Mouse (Mus musculus) urinary bladder, postnatal 10 days (tissue): ENCODE results near the gene Taf15.

Experiments
- DNase-seq: peaks from one replicate; pipeline ENCODE4 v3.0.0; 2022; ENCODE audit warnings: low spot score

Taf15 gene

GRCm38 (mm10) chr11:83457257-83457656, 15.6 kb upstream of the Taf15 start:
- no peak for DNase-seq

- DNase-seq: no peak
Observed at GRCm38 (mm10) chr11:83457912-83458601, 14.8 kb upstream of the Taf15 start.

DNA sequence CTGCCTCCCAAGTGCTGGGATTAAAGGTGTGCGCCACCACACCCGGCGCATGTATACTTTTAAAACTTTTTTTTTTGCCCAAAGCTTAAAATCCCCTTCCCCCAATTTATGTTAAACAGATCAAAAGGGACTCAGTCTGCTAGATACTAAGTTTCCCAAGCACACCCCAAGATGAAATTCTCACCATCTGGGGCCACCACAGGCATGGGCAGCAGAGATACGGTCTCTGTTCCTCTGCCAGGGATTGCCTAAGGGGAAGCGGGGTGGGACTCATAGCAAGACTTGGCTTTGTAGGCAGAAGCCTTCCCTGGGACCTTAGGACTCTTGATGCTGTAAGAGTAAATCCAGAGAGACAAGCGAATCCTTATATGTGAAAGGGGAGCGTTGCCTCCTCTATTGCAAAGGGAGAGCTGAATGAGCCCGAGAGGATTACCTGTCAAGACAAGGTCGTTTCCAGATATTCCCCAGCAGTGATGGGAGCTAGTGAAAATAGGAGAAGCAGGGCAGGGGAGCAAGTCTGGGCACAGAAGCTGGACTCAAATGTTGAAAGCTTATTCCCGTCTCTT, 11.3 kb upstream of the Taf15 start:
- no peak for DNase-seq

GRCm38 (mm10) chr11:83462711-83463244, 10.1 kb upstream of the Taf15 start, which contains the start of gene Mmp28:
Gene Mmp28, minus strand, starts transcription at chr11:83463071.
- DNase-seq: no peak

DNA sequence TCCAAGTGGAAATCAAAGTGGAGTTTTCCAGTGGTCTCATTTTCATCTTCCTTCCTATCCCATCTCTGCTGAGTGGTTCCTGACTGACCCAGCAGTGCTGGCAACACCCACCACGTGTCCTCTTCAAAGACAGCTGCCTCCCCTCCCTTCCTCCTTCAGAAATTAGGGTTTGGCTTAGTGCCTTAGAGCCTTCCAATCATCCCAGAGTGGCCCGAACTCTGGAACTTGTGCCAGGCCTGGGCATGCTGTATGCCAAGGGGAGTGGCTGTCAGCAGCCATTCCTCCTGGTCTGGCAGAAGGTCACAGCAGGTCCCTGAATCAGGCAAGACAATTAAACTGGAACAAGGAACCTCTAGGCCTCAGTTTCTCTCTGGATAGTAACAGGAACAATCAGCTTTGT, 6.9 kb upstream of the Taf15 start:
- no peak for DNase-seq

GRCm38 (mm10) chr11:83467120-83467652, 5.7 kb upstream of the Taf15 start:
- no peak for DNase-seq

DNA sequence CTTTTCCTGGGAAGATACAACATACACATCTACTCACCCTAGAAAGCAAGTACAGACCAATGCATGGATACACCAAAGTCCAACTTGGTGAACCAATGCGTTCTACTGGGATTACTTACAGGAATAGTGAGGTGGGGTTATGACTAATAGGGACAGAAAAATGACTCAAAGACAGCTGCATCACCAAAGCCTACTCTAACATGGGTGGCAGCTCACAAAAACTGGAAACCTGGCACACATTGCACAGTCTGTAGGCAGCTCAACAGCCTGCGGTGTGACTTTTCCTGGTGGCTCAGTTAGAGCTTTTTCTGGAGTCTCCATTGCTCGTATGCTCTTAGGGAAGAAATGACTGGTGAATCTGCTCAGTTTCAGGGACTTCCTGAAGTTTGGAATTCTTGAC, 4.1 kb upstream of the Taf15 start:
- no peak for DNase-seq

DNA sequence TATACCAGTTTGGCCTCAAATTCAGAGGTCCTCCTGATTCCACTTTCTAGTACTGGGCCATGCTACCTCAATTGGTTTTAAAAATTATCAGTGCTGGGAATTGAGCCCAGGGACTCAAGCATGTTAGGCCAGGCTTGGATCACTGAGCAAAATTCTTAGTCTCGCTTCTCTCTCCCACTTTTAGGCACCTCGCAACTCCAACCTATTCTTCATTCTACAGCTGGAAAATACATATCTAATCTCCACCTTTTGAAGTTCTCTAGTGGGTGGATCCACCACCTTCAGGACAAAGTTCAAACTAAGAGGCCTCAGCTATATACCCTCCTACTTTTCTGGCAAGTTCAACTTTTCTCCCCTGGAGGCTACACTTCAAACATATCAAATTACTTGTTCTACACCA, 1.1 kb upstream of the Taf15 start:
- no peak for DNase-seq

- no peak for DNase-seq
Observed at GRCm38 (mm10) chr11:83473235-83474016, 540 bp downstream of the Taf15 start.

GRCm38 (mm10) chr11:83491488-83491887, 18.6 kb downstream of the Taf15 start:
- no peak for DNase-seq

DNA sequence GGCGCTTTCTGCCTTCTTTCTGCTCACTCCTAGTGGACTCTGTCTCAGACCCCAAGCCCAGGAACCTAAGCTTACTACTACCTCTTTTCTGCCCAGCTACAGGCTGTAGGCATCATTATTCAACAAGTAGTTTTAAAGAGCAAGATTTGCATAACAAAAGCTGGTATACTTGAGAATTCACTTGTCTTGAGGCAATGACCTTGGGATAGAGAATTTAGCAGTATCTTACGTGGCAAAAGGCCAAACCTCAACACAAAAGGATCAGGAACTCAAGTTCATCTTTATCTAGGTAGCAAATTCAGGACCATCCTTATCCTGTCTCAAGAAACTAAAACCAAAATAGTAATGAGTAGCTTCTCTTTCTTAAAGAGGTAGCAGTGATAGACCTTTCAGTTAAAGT, 22.7 kb downstream of the Taf15 start:
- DNase-seq: no peak

DNA sequence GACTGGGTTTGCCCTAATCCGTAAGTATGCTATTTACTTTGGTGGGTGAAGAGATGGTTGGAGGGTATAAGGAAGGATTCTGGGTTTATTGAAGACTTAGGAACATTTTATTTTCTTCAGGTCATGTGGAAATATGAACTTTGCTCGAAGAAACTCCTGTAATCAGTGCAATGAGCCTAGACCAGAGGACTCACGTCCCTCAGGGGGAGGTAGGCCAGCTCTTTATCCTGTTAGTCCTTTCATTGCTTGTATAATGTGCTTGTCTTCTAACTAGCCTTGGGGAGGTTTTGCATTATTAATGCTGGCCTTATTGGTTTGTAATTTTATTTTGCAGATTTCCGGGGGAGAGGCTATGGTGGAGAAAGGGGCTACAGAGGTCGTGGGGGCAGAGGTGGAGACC, 31.4 kb downstream of the Taf15 start:
- no peak for DNase-seq

DNA sequence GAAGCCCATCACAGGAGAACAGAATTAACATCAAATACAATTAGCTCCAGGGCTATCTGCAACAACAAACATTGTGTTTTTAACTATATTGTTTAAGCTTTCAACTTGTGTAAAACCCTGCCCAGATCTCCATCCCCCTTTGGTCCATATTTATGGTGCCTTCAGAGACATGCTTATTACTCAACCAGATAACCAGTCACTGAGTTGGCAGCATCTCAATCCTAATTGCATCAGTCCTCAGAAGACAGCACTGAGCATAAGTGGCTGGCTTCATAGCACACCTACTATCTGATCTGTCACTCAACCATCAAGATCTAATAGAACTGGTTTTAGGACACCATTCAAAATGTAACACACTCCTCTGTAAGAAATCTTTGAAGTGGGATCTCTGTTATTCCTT, 36.6 kb downstream of the Taf15 start:
- no peak for DNase-seq

GRCm38 (mm10) chr11:83517153-83517552, 44.3 kb downstream of the Taf15 start:
- no peak for DNase-seq

DNA sequence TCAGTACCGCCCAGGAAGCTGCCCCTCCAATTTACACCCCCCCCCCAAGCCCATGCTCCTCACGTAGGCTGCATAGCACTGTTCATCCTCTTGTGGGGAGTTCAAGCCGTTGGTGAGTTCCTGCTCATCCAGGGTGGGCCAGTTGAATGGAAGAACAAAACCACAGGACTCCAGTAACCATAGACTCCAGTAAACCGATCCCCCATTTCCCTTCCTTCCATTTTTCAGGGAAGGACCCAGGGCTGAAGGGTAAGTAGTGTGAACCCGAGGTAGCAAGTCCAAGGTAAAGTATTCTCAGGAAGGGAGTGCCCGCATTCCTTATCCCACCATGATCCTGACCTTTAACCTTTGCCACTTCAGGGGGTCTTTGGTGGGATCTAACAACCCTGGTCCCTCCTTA, 45.5 kb downstream of the Taf15 start:
- DNase-seq: no peak

DNA sequence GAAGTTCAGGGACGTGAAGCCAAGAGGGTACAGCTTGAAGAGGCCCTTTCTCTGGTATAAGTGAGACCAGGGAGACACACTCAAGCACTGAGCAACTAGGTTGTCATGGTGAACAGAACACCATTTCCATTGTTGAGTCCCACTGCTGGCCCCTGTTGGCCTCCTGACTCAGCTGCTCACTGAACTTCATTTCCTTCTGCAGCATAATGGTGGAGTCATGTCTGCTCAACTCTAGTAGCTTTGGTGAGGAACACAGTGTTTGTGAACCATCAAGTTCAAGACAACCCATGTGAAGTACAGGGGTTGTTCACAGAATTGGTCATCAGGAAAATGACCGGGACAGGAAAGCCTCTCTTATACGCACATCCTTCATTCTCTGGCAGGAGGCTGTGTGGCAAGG, 49.2 kb downstream of the Taf15 start, which contains the start of gene Heatr9:
Gene Heatr9, minus strand, starts transcription at position 101 of the 400 bp plus-strand sequence.
- no peak for DNase-seq

DNA sequence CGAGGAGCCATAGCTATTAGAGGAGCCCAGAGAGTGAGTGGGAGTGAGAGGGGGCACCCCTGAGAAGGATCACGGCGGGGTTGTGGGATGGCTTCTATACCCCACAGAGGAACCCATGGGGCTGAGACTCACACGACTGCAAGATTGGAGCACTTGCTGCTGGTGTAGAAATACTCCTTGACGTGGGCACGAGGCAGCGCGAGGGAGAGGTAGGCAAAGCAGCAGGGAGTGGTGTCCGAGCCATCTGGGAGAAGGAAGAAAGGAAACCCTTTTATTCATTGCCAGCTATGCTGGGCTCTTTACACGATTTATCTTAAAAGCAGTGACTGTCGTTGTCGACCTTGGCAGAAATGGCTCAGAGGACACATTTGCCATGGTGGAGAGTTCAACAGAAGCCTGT, 56.1 kb downstream of the Taf15 start:
- DNase-seq: no peak

- no peak for DNase-seq
Observed at GRCm38 (mm10) chr11:83530360-83530759, 57.5 kb downstream of the Taf15 start, which contains the start of gene Ccl5. Gene Ccl5, minus strand, starts transcription at chr11:83530518.

DNA sequence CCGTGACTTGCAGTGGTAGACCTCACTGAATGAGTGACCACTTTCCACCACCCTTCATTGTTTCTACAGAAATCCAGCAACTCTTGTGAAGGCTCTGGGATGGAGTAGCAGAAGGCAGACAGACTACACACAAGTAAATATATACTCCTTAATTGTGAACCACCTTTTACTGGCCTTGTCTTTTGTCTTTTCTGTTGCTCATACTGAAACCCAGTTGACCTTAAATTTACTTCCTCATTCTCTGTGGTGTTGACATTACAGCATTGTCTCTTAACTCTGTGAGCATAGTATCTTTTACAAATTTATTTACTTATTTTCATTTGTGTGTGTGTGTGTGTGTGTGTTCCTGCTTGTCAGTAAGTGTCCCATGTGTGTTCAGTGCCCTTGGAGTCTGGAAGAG, 60.3 kb downstream of the Taf15 start:
- DNase-seq: no peak

- no peak for DNase-seq
Observed at GRCm38 (mm10) chr11:83534143-83534542, 61.3 kb downstream of the Taf15 start.

GRCm38 (mm10) chr11:83534609-83535423, 61.9 kb downstream of the Taf15 start:
- DNase-seq: peak; percentile 14

DNA sequence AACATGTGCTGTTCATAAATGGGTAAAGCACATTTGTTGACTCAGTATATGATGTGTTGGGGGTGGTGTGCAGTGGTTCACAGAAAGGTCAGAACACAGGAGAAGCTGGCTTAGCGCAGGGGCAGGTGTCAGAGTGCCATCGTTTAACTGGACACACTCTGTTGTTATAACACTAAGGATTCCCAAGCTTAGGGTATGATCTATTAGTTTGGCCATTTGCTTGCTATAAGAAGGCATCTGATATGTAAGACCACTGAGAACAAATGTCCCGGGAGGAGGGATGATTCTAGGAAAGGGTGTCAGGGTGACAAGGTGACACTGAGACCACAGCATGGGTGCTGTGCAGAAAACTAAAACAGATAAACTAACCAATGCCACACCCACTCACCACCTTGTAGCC, 63.9 kb downstream of the Taf15 start:
- DNase-seq: no peak
